Mouse (Mus musculus): Measurements from ENCODE around the gene Gng3.

DNA sequence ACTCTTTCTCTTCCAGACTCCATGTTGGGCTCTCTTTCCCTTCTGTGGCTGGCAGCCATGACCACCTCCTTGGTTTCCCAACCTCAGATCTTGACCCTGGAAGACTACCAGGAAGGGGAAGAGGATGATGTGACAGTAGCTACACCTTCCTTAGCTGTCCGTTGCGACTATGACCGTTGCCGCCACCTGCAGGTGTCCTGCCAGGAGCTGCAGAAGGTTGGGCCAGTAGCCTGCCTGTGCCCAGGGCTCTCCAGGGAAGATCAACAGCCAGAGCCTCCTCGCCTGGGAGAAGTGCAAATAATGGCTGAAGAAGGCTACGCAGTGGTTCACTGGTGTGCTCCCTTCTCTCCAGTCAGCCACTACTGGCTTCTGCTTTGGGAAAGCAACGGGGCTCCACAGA, 12.6 kb upstream of the Gng3 start:
- TF ChIP-seq CTCF (IDR thresholded peaks at IDR 0.05; ENCODE audit: control insufficient read depth, insufficient read depth, insufficient replicate concordance, low read depth, low read length), result no peak
- no peak for TF ChIP-seq POLR2A (IDR thresholded peaks at IDR 0.05; ENCODE audit: control insufficient read depth, low read depth, low read length)
